Mouse (Mus musculus): Measurements from ENCODE around the gene Saxo1.

Gene Saxo1

DNA sequence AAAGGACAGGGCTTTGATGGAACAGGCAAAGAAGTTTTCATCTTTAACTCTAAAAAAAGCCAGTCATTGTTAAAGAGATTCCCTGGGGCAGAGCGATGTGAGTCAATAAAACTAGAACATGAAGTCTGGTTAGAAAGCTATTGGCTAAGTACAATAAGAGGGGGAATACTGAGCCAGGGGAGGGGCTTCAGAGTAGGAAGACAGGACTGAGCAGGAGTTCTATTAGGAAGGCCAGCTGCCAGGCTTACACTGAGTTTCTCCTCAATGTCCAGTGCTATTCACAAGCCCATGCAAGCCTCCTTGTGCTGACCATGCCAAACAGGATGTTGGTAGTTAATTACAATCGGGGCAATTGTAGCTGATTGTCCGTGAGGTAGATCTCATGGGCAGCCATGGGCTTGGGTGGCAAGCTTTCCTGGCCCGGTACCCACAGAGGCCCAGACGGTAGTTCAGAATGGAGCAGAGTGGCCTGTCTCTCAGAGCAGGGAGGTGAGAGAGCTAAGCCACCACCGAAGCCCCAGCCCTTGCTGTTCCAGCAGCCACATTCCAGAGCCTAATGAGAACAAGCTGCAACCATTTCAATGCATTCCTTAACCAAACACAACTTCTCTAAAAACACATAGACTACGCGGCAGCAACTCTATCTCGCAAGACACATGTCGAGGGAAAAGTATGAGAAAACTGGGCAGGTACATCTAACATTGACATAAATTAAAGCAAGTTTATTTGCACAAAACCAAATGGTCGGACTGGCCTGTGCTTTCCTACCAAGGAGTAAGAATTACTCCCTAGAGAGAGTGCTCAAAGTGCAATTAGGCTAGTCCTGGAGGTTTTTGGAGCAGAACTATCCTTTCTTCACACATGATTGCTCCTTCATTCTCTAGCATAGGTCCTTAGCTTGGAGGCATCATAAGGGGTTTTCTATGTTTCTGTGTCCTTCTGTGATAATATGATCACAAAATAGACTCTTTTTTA, 30.7 kb downstream of the Saxo1 start:
- DNase-seq (ENCODE audit: low spot score in 2 of 2): no peak

DNA sequence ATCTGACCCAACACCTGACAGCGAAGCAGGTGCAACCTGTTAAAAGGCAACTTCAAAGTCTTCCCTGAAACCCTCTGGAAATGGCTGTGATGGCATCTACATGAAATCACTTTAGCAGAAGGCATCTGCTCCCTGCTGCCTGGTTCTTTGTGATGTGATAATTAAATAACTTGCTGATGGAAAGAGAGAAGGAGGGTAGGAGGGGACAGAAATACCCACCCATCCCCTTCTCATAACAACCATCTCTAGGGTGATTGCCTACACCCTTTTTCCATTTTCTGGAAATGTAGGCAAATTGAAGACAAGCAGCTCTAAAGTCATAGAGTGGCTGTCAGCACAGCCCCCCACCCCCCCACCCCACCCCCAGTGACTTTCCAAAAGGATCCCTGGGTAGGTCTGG, 33.6 kb downstream of the Saxo1 start:
- DNase-seq (ENCODE audit: low spot score in 2 of 2): no peak

- DNase-seq (ENCODE audit: low spot score in 2 of 2): no peak
Observed at GRCm38 (mm10) chr4:86523771-86524170, 34.4 kb downstream of the Saxo1 start.

DNA sequence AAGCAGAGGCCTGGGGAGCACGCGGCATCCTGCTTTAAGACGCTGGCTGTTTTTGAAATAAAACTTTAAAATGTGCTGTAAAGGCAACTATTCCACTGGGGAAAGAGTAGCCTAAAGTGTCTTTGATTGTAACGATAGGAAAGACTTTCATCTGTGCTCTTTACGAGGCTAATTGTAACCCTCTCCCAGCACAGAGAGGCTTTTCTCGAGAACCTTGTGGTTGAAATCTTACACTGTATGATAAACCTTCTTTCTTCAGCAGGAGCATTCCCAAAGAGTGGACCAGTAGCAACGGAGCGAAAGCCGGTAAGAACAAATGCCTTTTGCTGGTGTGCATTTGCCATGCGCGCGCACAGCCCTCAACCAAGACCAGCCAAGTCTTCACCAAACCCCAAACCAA, 37.4 kb downstream of the Saxo1 start:
- no peak for DNase-seq (ENCODE audit: low spot score in 2 of 2)

DNA sequence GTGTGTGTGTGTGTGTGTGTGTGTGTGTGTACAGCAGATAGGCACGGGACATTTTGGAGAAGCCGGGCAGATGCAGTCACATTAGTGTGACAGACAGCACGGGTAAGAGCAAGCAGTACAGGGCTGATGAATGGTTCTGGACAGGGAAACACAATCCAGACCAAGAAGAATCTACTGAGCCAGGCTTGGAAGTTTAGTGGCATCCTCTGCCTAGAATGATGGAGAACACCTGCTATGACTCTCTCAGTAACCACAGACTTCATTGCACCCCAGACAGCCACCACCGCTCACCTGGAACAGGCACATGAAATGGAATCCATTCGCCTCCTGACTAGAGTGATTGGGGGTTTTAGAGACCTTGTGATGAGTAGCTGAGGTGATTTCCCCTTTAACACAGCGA, 38.2 kb downstream of the Saxo1 start:
- no peak for DNase-seq (ENCODE audit: low spot score in 2 of 2)

DNA sequence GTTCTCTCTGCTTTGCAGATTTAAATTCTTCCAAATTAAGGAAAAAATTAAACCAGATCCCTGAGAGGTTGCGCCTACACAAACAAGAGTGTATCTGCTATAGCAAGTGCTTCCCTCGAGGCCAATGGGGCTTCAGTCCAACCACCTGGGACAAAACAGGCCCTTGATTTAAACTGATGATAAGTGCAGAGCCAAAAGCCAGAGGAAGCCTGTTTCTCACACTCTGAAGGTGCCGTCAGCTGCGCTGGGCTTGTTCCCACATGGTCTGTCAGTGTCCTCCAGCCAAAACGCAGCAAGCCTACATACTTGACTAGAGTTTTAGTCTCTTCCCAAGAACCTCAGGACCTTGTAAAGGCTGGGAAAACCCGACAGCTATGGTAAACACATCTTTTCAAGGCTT, 53.5 kb downstream of the Saxo1 start:
- DNase-seq (ENCODE audit: low spot score in 2 of 2): no peak

DNA sequence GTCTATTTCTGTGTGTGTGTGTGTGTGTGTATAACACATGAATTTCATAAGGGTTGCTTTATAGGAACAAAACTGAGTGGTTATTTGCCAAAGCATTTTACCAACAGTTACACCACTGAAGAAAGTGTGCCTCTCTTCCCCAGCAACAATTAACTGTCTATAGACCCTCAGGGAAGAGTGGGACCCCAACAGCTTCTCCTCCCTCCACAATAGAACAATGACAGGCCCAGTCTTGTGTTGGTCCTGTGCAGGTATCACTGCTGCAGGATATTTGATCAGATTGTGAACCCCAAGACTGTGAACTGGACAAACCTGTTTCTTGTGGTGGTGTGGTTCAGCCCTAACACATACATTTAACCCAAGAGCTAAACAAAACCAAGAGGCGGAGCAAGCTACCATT, 58.6 kb downstream of the Saxo1 start:
- no peak for DNase-seq (ENCODE audit: low spot score in 2 of 2)

DNA sequence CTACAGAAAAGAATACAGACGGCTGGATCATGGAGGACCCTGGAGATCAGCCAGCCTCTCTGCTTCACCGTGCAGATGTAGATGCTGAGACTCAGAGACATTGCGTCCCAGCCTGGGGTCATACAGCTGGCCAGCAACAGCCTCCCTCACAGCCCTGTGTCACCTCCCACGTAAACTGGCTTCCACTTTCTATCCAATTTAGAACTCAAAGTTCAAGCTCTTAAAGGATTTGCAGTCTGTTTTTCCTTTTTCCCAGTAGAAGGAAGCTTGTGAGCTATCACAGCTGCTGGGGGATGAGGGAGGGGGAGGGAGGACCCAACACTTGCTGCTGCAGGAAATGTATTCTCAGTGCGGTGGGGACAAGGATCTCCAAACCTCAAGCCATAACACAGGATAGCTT, 59.4 kb downstream of the Saxo1 start:
- no peak for DNase-seq (ENCODE audit: low spot score in 2 of 2)

DNA sequence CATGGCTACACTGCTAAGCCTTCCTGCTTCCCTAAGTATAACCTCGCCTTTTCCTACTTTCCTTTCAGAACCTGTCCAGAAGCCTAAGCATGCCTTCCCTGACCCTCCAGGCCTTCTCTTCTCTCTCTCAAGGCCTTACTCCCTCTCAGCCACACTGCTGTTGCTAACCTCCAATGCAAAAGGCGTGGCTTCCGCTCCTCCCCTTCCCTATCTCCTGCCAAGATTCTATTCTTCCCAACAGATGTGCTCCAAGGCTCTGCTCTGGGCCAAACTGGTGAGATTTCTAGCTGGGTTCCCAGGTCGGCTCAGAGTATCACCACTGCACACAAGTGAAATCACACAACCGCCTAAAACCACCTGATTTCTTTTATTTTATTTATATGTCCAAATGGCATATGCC, 69.0 kb downstream of the Saxo1 start:
- no peak for DNase-seq (ENCODE audit: low spot score in 2 of 2)

DNA sequence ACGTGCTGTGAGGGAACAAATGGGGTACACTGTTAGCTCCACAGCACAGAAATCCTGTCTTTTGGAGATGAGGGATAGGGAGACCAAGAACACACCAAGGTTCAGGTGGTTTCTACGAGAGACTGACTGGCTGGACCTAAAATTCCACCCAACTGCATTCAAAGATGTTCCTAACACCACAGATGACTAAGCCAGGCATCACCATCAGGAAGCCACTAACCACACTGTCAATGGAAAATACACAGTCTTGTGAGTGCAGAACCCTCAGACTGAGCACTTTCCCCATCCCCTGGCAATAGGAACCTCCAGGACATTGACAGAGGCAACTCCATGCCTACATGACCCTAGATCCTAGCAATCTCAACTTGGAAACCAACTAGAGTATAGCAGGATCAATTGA, 71.2 kb downstream of the Saxo1 start:
- no peak for DNase-seq (ENCODE audit: low spot score in 2 of 2)

- DNase-seq (ENCODE audit: low spot score in 2 of 2): no peak
Observed at GRCm38 (mm10) chr4:86486491-86486890, 71.6 kb downstream of the Saxo1 start.

DNA sequence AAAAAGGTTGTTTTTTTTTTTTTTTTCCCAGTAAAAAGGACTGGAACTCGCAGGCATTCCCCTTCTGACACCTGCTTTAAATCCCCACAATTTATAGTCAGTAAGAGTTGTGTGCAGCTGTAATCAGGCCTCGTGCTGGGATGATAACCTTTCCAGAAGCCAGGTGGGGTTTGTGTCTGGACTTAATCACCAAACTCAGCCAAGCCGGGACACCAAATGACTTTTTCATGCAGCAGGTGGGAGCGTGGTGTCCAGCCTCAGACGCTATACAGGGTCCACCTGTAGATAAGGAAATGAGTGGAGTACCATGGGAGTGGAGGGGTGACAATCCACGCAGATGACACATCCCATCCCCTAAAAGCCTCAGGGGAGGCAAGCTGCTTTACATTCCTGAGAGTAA, 73.1 kb downstream of the Saxo1 start:
- DNase-seq (ENCODE audit: low spot score in 2 of 2): no peak

- no peak for DNase-seq (ENCODE audit: low spot score in 2 of 2)
Observed at GRCm38 (mm10) chr4:86483686-86484085, 74.4 kb downstream of the Saxo1 start.

- DNase-seq (ENCODE audit: low spot score in 2 of 2): no peak
Observed at GRCm38 (mm10) chr4:86483013-86483615, 75.0 kb downstream of the Saxo1 start.

DNA sequence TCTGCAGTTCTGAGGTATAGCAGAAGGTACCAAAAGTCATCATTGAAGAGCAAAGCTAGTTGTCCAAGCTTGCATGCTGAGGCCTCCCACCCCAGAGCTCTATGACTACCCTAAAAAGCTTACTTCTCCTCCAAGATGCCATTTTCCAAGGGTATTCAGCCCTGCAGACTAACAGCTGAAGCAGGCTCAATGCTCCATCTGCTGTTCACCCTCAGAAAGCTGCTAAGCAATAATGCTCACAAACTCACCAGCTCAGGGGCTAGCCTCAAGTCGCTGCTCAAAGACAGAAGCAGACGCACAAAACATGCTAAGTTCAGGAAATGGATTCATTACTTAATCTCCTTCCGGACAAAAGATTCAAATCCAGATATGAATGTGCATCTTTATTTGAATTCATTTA, 77.2 kb downstream of the Saxo1 start:
- no peak for DNase-seq (ENCODE audit: low spot score in 2 of 2)

DNA sequence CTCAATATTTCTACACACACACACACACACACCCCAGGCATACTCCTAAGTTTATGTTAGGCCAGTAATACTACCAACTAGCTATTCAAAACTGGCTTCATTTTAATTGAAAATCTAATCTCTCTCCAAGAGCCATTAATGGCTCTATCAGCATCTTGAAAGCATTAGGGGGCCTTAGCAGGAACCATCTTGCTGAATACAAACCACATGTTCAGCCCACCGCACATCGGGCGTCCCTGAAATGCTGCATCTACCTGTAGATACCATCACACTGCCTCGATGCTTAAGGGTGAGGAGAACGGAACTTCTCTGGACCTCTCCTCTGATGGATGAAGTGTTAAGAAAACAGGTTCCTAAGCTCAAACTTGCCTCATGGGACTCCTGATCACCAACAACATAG, 93.3 kb downstream of the Saxo1 start:
- DNase-seq (ENCODE audit: low spot score in 2 of 2): no peak

- DNase-seq (ENCODE audit: low spot score in 2 of 2): no peak
Observed at GRCm38 (mm10) chr4:86450468-86450867, 107.7 kb downstream of the Saxo1 start.

GRCm38 (mm10) chr4:86436336-86436735, 121.8 kb downstream of the Saxo1 start:
- DNase-seq (ENCODE audit: low spot score in 2 of 2): no peak

DNA sequence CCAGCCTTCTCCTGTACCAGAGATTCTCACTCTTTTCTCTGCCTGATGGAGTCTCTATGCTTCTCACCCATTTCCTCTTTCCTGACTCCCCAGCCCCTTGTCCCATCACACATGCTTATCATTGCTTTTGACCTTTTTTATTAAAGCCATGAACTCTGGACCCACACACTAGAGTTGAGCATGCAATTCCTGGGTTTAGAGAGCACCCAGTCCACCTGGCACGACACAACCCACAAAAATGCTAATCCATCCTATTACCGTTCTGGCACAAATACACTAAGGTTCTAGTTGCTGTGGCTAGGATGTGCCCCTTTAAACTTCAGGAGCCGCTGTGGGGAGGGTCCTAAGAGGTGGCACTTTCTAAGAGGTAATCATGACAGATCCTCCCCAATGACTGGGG, 122.5 kb downstream of the Saxo1 start:
- no peak for DNase-seq (ENCODE audit: low spot score in 2 of 2)

GRCm38 (mm10) chr4:86428091-86428745, 129.9 kb downstream of the Saxo1 start:
- DNase-seq (ENCODE audit: low spot score in 2 of 2): no peak

DNA sequence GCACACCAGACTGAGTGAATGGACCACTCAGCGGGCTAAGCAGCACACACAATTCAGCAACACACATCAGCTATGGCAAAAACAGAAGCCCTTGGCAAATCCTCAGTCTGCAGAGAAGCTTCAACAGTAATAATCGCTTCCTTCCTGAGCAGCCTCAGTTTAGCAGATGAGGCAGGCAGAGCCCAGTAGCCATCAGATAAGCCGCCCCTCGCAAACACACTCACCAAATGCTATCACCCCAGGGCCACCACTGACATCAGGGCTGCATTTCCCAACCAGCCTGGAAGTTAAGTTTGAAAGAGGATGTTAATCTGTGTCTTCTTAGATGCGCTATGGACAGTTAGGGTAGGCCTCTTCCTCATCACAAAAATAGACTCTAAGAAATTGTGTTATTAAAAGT, 130.8 kb downstream of the Saxo1 start:
- DNase-seq (ENCODE audit: low spot score in 2 of 2): no peak

- no peak for DNase-seq (ENCODE audit: low spot score in 2 of 2)
Observed at GRCm38 (mm10) chr4:86426549-86426948, 131.6 kb downstream of the Saxo1 start.

GRCm38 (mm10) chr4:86425581-86425980, 132.5 kb downstream of the Saxo1 start:
- DNase-seq (ENCODE audit: low spot score in 2 of 2): no peak
